Mouse (Mus musculus) embryonic facial prominence, embryonic 11.5 days (tissue): ENCODE measurements around the gene Mkrn2os. TPM values are rescaled to one million over a fixed set of nuclear protein-coding genes. Genes with fewer than 3 reads are reported as not detected.

Experiments
- ATAC-seq: fragments of 200-750 bp; cut with Nextera tagmentation; replicated peaks from 2 replicates; pipeline ENCODE4 v1.8.0; 2017; ENCODE audit warnings: low read depth; ENCODE audit not compliant: insufficient number of reproducible peaks, low FRiP score, low TSS enrichment
- DNase-seq: peaks from one replicate; pipeline ENCODE4 v3.0.0-alpha.2; 2015; ENCODE audit warnings: low spot score
- H3K27ac ChIP-seq: fragments of 300-500 bp; sonication (generic); replicated peaks from 2 replicates; pipeline ENCODE4 v1.5.1; 2014; ENCODE audit warnings: mild to moderate bottlenecking, low read depth, low read length, control low read depth
- H3K27me3 ChIP-seq: fragments of 300-500 bp; sonication (generic); 2 replicates; pipeline ENCODE4 v1.6.1; 2014; ENCODE audit warnings: mild to moderate bottlenecking, low read length, moderate library complexity, mixed read lengths; ENCODE audit not compliant: control insufficient read depth, insufficient read depth
- H3K36me3 ChIP-seq: fragments of 300-500 bp; sonication (generic); replicated peaks from 2 replicates; pipeline ENCODE4 v1.6.1; 2014; ENCODE audit warnings: low read depth, mild to moderate bottlenecking, low read length, moderate library complexity, mixed read lengths; ENCODE audit not compliant: control insufficient read depth, insufficient read depth
- H3K4me1 ChIP-seq: fragments of 300-500 bp; sonication (generic); 2 replicates; pipeline ENCODE4 v1.6.1; 2014; ENCODE audit warnings: low read length, mixed read lengths; ENCODE audit not compliant: control insufficient read depth, insufficient read depth
- H3K4me2 ChIP-seq: fragments of 300-500 bp; sonication (generic); 2 replicates; pipeline ENCODE4 v1.6.1; 2014; ENCODE audit warnings: low read depth, mild to moderate bottlenecking, control low read depth, low read length, moderate library complexity
- H3K4me3 ChIP-seq: fragments of 300-500 bp; sonication (generic); 2 replicates; pipeline ENCODE4 v1.5.1; 2014; ENCODE audit warnings: low read depth, low read length, control low read depth
- H3K9ac ChIP-seq: fragments of 300-500 bp; sonication (generic); replicated peaks from 2 replicates; pipeline ENCODE4 v1.6.1; 2014; ENCODE audit warnings: mild to moderate bottlenecking, control low read depth, low read length
- H3K9me3 ChIP-seq: fragments of 300-500 bp; sonication (generic); replicated peaks from 2 replicates; pipeline ENCODE4 v1.6.1; 2016; ENCODE audit warnings: mild to moderate bottlenecking, low read length, inconsistent platforms, mixed read lengths; ENCODE audit not compliant: control insufficient read depth
- WGBS: fragments of 180-500 bp; shearing (Covaris S2); extraction: QIAGEN DNeasy Blood & Tissue Kit; methylation state at CpG from one replicate; pipeline ENCODE4 v1.1.7; 2014; 5-methylcytosine and 5-hydroxymethylcytosine counted together
- polyA plus RNA-seq: library from polyadenylated mRNA; unstranded; fragments of >200 nt; fragmentation: Nextera tagmentation; extraction: Ambion mirVana; gene quantifications from 2 replicates; pipeline ENCODE4 v1.2.1, GENCODE M21; 2014

Gene Mkrn2os
- polyA plus RNA-seq, 1 experiment from 2014 or later, result 0.31 TPM

GRCm38 (mm10) chr6:115594463-115594862 is 2.1 kb upstream of the Mkrn2os start:
- no peaks in the 10 kb centered on the region for H3K27me3 ChIP-seq
- H3K9me3 ChIP-seq, result no peaks in the 10 kb centered on the region
- H3K4me2 ChIP-seq, result no peak overlapping the region
- H3K27ac ChIP-seq, result no peak overlapping the region
- H3K9ac ChIP-seq, result no peak overlapping the region
- no peaks in the 10 kb centered on the region; the same call in 1 of the 2 replicates for H3K4me1 ChIP-seq
- H3K36me3 ChIP-seq, result no peaks in the 10 kb centered on the region
- no peak for DNase-seq
- no peak for ATAC-seq
- 86% methylated on average over 3 of the region's 3 CpGs for WGBS
- H3K4me3 ChIP-seq, result no peak overlapping the region

GRCm38 (mm10) chr6:115593252-115593651 is 876 bp upstream of the Mkrn2os start:
- WGBS, result 85% methylated on average over 4 of the region's 4 CpGs
- no peaks in the 10 kb centered on the region for H3K9me3 ChIP-seq
- no peak overlapping the region for H3K9ac ChIP-seq
- no peak for DNase-seq
- ATAC-seq, result no peak
- no peaks in the 10 kb centered on the region for H3K36me3 ChIP-seq
- no peak overlapping the region for H3K4me3 ChIP-seq
- H3K4me1 ChIP-seq, result no peaks in the 10 kb centered on the region; the same call in 1 of the 2 replicates
- no peak overlapping the region for H3K27ac ChIP-seq
- H3K27me3 ChIP-seq, result no peaks in the 10 kb centered on the region
- no peak overlapping the region for H3K4me2 ChIP-seq

- H3K9ac ChIP-seq, result no peak overlapping the region
- H3K9me3 ChIP-seq, result no peaks in the 10 kb centered on the region
- ATAC-seq (no peak), DNase-seq (no peak)
- no peaks in the 10 kb centered on the region for H3K36me3 ChIP-seq
- no peak overlapping the region for H3K4me2 ChIP-seq
- H3K27me3 ChIP-seq, result no peaks in the 10 kb centered on the region
- H3K4me1 ChIP-seq, result no peaks in the 10 kb centered on the region; the same call in 1 of the 2 replicates
- H3K4me3 ChIP-seq, result no peak overlapping the region
- H3K27ac ChIP-seq, result no peak overlapping the region
- 86% methylated on average over 19 of the region's 19 CpGs for WGBS
These were observed 550 bp downstream of the Mkrn2os start for GRCm38 (mm10) chr6:115591692-115592359.

- Histone ChIP-seq H3K4me3 (no peak overlapping the region), H3K4me2 (no peak overlapping the region), H3K9me3 (no peaks in the 10 kb centered on the region), H3K36me3 (no peaks in the 10 kb centered on the region), H3K27me3 (no peaks in the 10 kb centered on the region), H3K27ac (no peak overlapping the region), H3K9ac (no peak overlapping the region), H3K4me1 (no peaks in the 10 kb centered on the region)
- ATAC-seq (no peak), DNase-seq (no peak)
- 82% methylated on average over 10 of the region's 10 CpGs for WGBS
These were observed 6.1 kb downstream of the Mkrn2os start for GRCm38 (mm10) chr6:115586321-115586720.

GRCm38 (mm10) chr6:115584176-115584575 is 8.2 kb downstream of the Mkrn2os start:
- H3K4me1 ChIP-seq, result no peaks in the 10 kb centered on the region
- H3K27ac ChIP-seq, result no peak overlapping the region
- WGBS, result 83% methylated on average over 3 of the region's 3 CpGs
- no peak for DNase-seq
- ATAC-seq, result no peak
- no peaks in the 10 kb centered on the region for H3K9me3 ChIP-seq
- H3K36me3 ChIP-seq, result no peaks in the 10 kb centered on the region
- H3K4me3 ChIP-seq, result no peak overlapping the region
- H3K9ac ChIP-seq, result no peak overlapping the region
- H3K27me3 ChIP-seq, result no peaks in the 10 kb centered on the region
- no peak overlapping the region for H3K4me2 ChIP-seq

GRCm38 (mm10) chr6:115583430-115584125 is 8.8 kb downstream of the Mkrn2os start:
- no peaks in the 10 kb centered on the region for H3K9me3 ChIP-seq
- no peaks in the 10 kb centered on the region for H3K27me3 ChIP-seq
- no peak overlapping the region for H3K9ac ChIP-seq
- no peak overlapping the region for H3K4me2 ChIP-seq
- 79% methylated on average over 6 of the region's 6 CpGs for WGBS
- H3K36me3 ChIP-seq, result no peaks in the 10 kb centered on the region
- H3K27ac ChIP-seq, result no peak overlapping the region
- DNase-seq, result no peak
- H3K4me1 ChIP-seq, result no peaks in the 10 kb centered on the region
- ATAC-seq, result no peak
- H3K4me3 ChIP-seq, result no peak overlapping the region

- H3K9me3 ChIP-seq, result no peaks in the 10 kb centered on the region
- ATAC-seq (no peak), DNase-seq (no peak)
These were observed 9.9 kb downstream of the Mkrn2os start for GRCm38 (mm10) chr6:115582328-115583115.

GRCm38 (mm10) chr6:115580810-115581209 is 11.6 kb downstream of the Mkrn2os start:
- no peak for DNase-seq
- Histone ChIP-seq H3K4me3 (no peak overlapping the region), H3K4me2 (no peak overlapping the region), H3K9me3 (no peaks in the 10 kb centered on the region), H3K4me1 (no peaks in the 10 kb centered on the region), H3K27me3 (no peaks in the 10 kb centered on the region), H3K27ac (no peak overlapping the region), H3K36me3 (no peaks in the 10 kb centered on the region), H3K9ac (no peak overlapping the region)
- WGBS, result 80% methylated on average over 3 of the region's 3 CpGs
- ATAC-seq, result no peak

More at GRCm38 (mm10) chr6:115582328-115583115, 9.9 kb downstream of the Mkrn2os start:
- Histone ChIP-seq H3K27ac (no peak overlapping the region), H3K4me1 (no peaks in the 10 kb centered on the region), H3K9ac (no peak overlapping the region), H3K4me2 (no peak overlapping the region), H3K27me3 (no peaks in the 10 kb centered on the region), H3K4me3 (no peak overlapping the region), H3K36me3 (no peaks in the 10 kb centered on the region)
- WGBS, result 77% methylated on average over 10 of the region's 10 CpGs
